Mouse (Mus musculus): ENCODE measurements around the gene Nos2.
"Not testable (repeated sequence)": the region's sequence is repeated elsewhere in the genome, so short reads cannot be mapped to it uniquely, and the experiment has no call there.

Nos2 gene

GRCm38 (mm10) chr11:78989206-78989605, 68.6 kb downstream of the Nos2 start:
- DNase-seq (ENCODE audit: low read depth, low spot score), result not testable (repeated sequence)

- DNase-seq (ENCODE audit: low read depth, low spot score), result no peak
Measured at GRCm38 (mm10) chr11:78990096-78990495, 69.5 kb downstream of the Nos2 start.

GRCm38 (mm10) chr11:78990875-78991543, 70.4 kb downstream of the Nos2 start:
- not testable (repeated sequence) for DNase-seq (ENCODE audit: low read depth, low spot score)

- DNase-seq (ENCODE audit: low read depth, low spot score), result no peak
Measured at GRCm38 (mm10) chr11:78999118-78999517, 78.5 kb downstream of the Nos2 start.

GRCm38 (mm10) chr11:79001871-79002270, 81.3 kb downstream of the Nos2 start:
- DNase-seq (ENCODE audit: low read depth, low spot score), result no peak

GRCm38 (mm10) chr11:79002551-79002951, 82.0 kb downstream of the Nos2 start:
- no peak for DNase-seq (ENCODE audit: low read depth, low spot score)

GRCm38 (mm10) chr11:79003053-79003768, 82.6 kb downstream of the Nos2 start:
- no peak for DNase-seq (ENCODE audit: low read depth, low spot score)

- DNase-seq (ENCODE audit: low read depth, low spot score), result no peak
Measured at GRCm38 (mm10) chr11:79003769-79004638, 83.4 kb downstream of the Nos2 start.

- no peak for DNase-seq (ENCODE audit: low read depth, low spot score)
Measured at GRCm38 (mm10) chr11:79005578-79006394, 85.2 kb downstream of the Nos2 start.

- no peak for DNase-seq (ENCODE audit: low read depth, low spot score)
Measured at GRCm38 (mm10) chr11:79006417-79006816, 85.8 kb downstream of the Nos2 start.

- DNase-seq (ENCODE audit: low read depth, low spot score), result not testable (repeated sequence)
Measured at GRCm38 (mm10) chr11:79007356-79007755, 86.8 kb downstream of the Nos2 start.

- no peak for DNase-seq (ENCODE audit: low read depth, low spot score)
Measured at GRCm38 (mm10) chr11:79008007-79008775, 87.6 kb downstream of the Nos2 start.

- no peak for DNase-seq (ENCODE audit: low read depth, low spot score)
Measured at GRCm38 (mm10) chr11:79008891-79009290, 88.3 kb downstream of the Nos2 start.

Data from c-Kit-negative CD71-positive TER-119-positive erythroid progenitor cells, embryonic 14.5 days (primary cell).